Mouse (Mus musculus) CD4-positive, CD25-positive, alpha-beta regulatory T cell, adult 2 months (primary cell): ENCODE results near the gene Tanc1.

Experiments
- DNase-seq: peaks from one replicate; pipeline ENCODE4 v3.0.0-alpha.2; 2012; ENCODE audit warnings: low read depth, low spot score

Gene Tanc1

GRCm38 (mm10) chr2:59717746-59718294, 106.0 kb downstream of the Tanc1 start:
- no peak for DNase-seq

GRCm38 (mm10) chr2:59718601-59719416, 107.0 kb downstream of the Tanc1 start:
- DNase-seq, result no peak

- no peak for DNase-seq
Observed at GRCm38 (mm10) chr2:59719831-59720230, 108.0 kb downstream of the Tanc1 start.

GRCm38 (mm10) chr2:59721119-59721518, 109.3 kb downstream of the Tanc1 start:
- no peak for DNase-seq

GRCm38 (mm10) chr2:59721758-59722157, 109.9 kb downstream of the Tanc1 start:
- no peak for DNase-seq

- no peak for DNase-seq
Observed at GRCm38 (mm10) chr2:59723311-59723710, 111.5 kb downstream of the Tanc1 start.

- DNase-seq, result no peak
Observed at GRCm38 (mm10) chr2:59725518-59726185, 113.8 kb downstream of the Tanc1 start.

- no peak for DNase-seq
Observed at GRCm38 (mm10) chr2:59731831-59732230, 120.0 kb downstream of the Tanc1 start.

- no peak for DNase-seq
Observed at GRCm38 (mm10) chr2:59733410-59733809, 121.6 kb downstream of the Tanc1 start.

- no peak for DNase-seq
Observed at GRCm38 (mm10) chr2:59736401-59736898, 124.6 kb downstream of the Tanc1 start.

- no peak for DNase-seq
Observed at GRCm38 (mm10) chr2:59737368-59737767, 125.5 kb downstream of the Tanc1 start.

- DNase-seq, result no peak
Observed at GRCm38 (mm10) chr2:59738356-59738755, 126.5 kb downstream of the Tanc1 start.

- no peak for DNase-seq
Observed at GRCm38 (mm10) chr2:59739036-59739435, 127.2 kb downstream of the Tanc1 start.

- DNase-seq, result no peak
Observed at GRCm38 (mm10) chr2:59742500-59743116, 130.8 kb downstream of the Tanc1 start.

- peak; percentile 78 for DNase-seq
Observed at GRCm38 (mm10) chr2:59745428-59745827, 133.6 kb downstream of the Tanc1 start.

- no peak for DNase-seq
Observed at GRCm38 (mm10) chr2:59746070-59746469, 134.2 kb downstream of the Tanc1 start.

- DNase-seq, result no peak
Observed at GRCm38 (mm10) chr2:59747757-59748156, 135.9 kb downstream of the Tanc1 start.

- peak; percentile 23 for DNase-seq
Observed at GRCm38 (mm10) chr2:59749371-59749770, 137.5 kb downstream of the Tanc1 start.

GRCm38 (mm10) chr2:59751172-59751571, 139.3 kb downstream of the Tanc1 start:
- no peak for DNase-seq

- no peak for DNase-seq
Observed at GRCm38 (mm10) chr2:59752148-59752547, 140.3 kb downstream of the Tanc1 start.

- no peak for DNase-seq
Observed at GRCm38 (mm10) chr2:59752766-59753165, 140.9 kb downstream of the Tanc1 start.

GRCm38 (mm10) chr2:59756137-59756753, 144.4 kb downstream of the Tanc1 start:
- DNase-seq, result no peak
